Mouse (Mus musculus): ENCODE measurements around the gene Themis2.

GRCm38 (mm10) chr4:132757633-132758351, 38.4 kb downstream of the Themis2 start:
- TF ChIP-seq CTCF (conservative IDR thresholded peaks at IDR 0.05; ENCODE audit: insufficient read depth, insufficient read length, low read depth, low read length), result no peak
- no peak for TF ChIP-seq POLR2A (IDR thresholded peaks at IDR 0.05; ENCODE audit: low read depth, low read length)

Data from kidney, adult 2 months (tissue).